Mouse (Mus musculus) intestine, embryonic 14.5 days (tissue): ENCODE measurements around the gene Cltrn. TPM values are rescaled to one million over a fixed set of nuclear protein-coding genes. Genes with fewer than 3 reads are reported as not detected.
A peak's percentile ranks its signal among the peaks of the same experiment; 100 is the strongest.

Source experiments
- ATAC-seq: fragments of 200-750 bp; cut with Nextera tagmentation; replicated peaks from 2 replicates; pipeline ENCODE4 v1.8.0; 2017; ENCODE audit warnings: low read depth, moderate number of reproducible peaks, moderate TSS enrichment, moderate library complexity; ENCODE audit not compliant: low FRiP score, low TSS enrichment
- DNase-seq: peaks from one replicate; pipeline ENCODE4 v3.0.0-alpha.2; 2018; ENCODE audit warnings: low spot score
- H3K27ac ChIP-seq: fragments of 300-500 bp; sonication (generic); 2 replicates; pipeline ENCODE4 v1.5.1; 2014; ENCODE audit warnings: low read depth, mild to moderate bottlenecking, control low read depth
- H3K27me3 ChIP-seq: fragments of 300-500 bp; sonication (generic); replicated peaks from 2 replicates; pipeline ENCODE4 v1.6.1; 2014; ENCODE audit warnings: low read length, control low read depth; ENCODE audit not compliant: control insufficient read depth, insufficient read depth
- H3K36me3 ChIP-seq: fragments of 300-500 bp; sonication (generic); 2 replicates; pipeline ENCODE4 v1.6.1; 2014; ENCODE audit warnings: low read length, control low read depth; ENCODE audit not compliant: control insufficient read depth, insufficient read depth
- H3K4me1 ChIP-seq: fragments of 300-500 bp; sonication (generic); replicated peaks from 2 replicates; pipeline ENCODE4 v1.6.1; 2014; ENCODE audit warnings: low read length, control low read depth, mixed read lengths; ENCODE audit not compliant: control insufficient read depth, insufficient read depth
- H3K4me2 ChIP-seq: fragments of 300-500 bp; sonication (generic); 2 replicates; pipeline ENCODE4 v1.6.1; 2014; ENCODE audit warnings: low read length
- H3K4me3 ChIP-seq: fragments of 300-500 bp; sonication (generic); 2 replicates; pipeline ENCODE4 v1.5.1; 2014; ENCODE audit warnings: low read depth, low read length, control low read depth, mixed read lengths
- H3K9ac ChIP-seq: fragments of 300-500 bp; sonication (generic); 2 replicates; pipeline ENCODE4 v1.6.1; 2014; ENCODE audit warnings: mild to moderate bottlenecking, low read length
- H3K9me3 ChIP-seq: fragments of 300-500 bp; sonication (generic); 2 replicates; pipeline ENCODE4 v1.6.1; 2016; ENCODE audit warnings: low read length, control low read depth; ENCODE audit not compliant: control insufficient read depth
- WGBS: fragments of 180-500 bp; shearing (Covaris S2); extraction: QIAGEN DNeasy Blood & Tissue Kit; methylation state at CpG from one replicate; pipeline ENCODE4 v1.1.7; 2014; 5-methylcytosine and 5-hydroxymethylcytosine counted together
- polyA plus RNA-seq: library from polyadenylated mRNA; unstranded; fragments of >200 nt; fragmentation: Nextera tagmentation; extraction: Ambion mirVana; gene quantifications from 2 replicates; pipeline ENCODE4 v1.2.1, GENCODE M21; 2014

The Cltrn gene
- polyA plus RNA-seq, 1 experiment from 2014 or later: 6.9 TPM

DNA sequence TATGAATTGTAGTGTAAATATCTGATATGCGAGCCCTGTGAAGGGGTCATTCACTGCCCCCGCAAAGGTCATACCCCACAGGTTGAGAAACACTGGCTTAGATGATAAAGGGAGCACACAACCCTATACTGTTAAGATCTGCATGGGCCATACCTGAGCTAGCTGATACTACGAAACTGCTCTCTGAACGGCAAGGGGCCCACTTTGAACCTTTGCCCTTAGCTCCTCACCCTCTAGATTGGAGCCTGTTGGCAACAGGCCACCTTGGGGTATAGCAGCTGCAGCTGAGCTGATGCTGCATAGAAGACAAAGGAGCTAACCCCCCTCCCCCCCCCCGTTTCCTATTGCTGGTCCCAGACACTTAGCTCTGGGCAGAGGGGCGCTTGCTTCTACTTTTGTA is 14.0 kb downstream of the Cltrn start:
- ATAC-seq: peak; percentile 60; the same call in 1 of the 2 replicates

GRCm38 (mm10) chrX:164111146-164111545 is 22.5 kb downstream of the Cltrn start:
- Histone ChIP-seq H3K27ac (no peak overlapping the region), H3K4me1 (no peaks in the 10 kb centered on the region), H3K9me3 (no peaks in the 10 kb centered on the region), H3K9ac (no peak overlapping the region), H3K27me3 (0 out of 2 replicates have a peak, but pooled peaks cover 3% of the 10 kb centered on the region), H3K4me3 (no peak overlapping the region), H3K4me2 (no peak overlapping the region), H3K36me3 (no peaks in the 10 kb centered on the region)
- no peak for ATAC-seq
- no peak for DNase-seq
- 83% methylated on average over 3 of the region's 3 CpGs for WGBS

More for the DNA sequence above, 14.0 kb downstream of the Cltrn start:
- H3K4me1 ChIP-seq: no peaks in the 10 kb centered on the region
- no peak for DNase-seq
- H3K4me2 ChIP-seq: no peak overlapping the region
- H3K36me3 ChIP-seq: no peaks in the 10 kb centered on the region
- H3K9me3 ChIP-seq: no peaks in the 10 kb centered on the region
- no peaks in the 10 kb centered on the region for H3K27me3 ChIP-seq
- no peak overlapping the region for H3K4me3 ChIP-seq
- WGBS: 67% methylated on average over 6 of the region's 6 CpGs
- no peak overlapping the region for H3K9ac ChIP-seq
- no peak overlapping the region for H3K27ac ChIP-seq

- H3K36me3 ChIP-seq: no peaks in the 10 kb centered on the region
- no peaks in the 10 kb centered on the region for H3K9me3 ChIP-seq
- DNase-seq: no peak
Observed at GRCm38 (mm10) chrX:164113744-164114143, 25.1 kb downstream of the Cltrn start.

GRCm38 (mm10) chrX:164123942-164124341 is 35.3 kb downstream of the Cltrn start:
- H3K9me3 ChIP-seq: no peaks in the 10 kb centered on the region
- ATAC-seq (no peak), DNase-seq (no peak)
- no peak overlapping the region for H3K27ac ChIP-seq
- no peak overlapping the region for H3K4me2 ChIP-seq
- H3K9ac ChIP-seq: no peak overlapping the region
- H3K27me3 ChIP-seq: no peaks in the 10 kb centered on the region
- no peaks in the 10 kb centered on the region for H3K36me3 ChIP-seq
- 86% methylated on average over 3 of the region's 3 CpGs for WGBS
- H3K4me3 ChIP-seq: no peak overlapping the region
- H3K4me1 ChIP-seq: no peaks in the 10 kb centered on the region; the same call in 1 of the 2 replicates

More at GRCm38 (mm10) chrX:164113744-164114143, 25.1 kb downstream of the Cltrn start:
- H3K9ac ChIP-seq: no peak overlapping the region
- WGBS: 71% methylated on average over 6 of the region's 6 CpGs
- no peak overlapping the region for H3K4me2 ChIP-seq
- no peak overlapping the region for H3K27ac ChIP-seq
- no peak overlapping the region for H3K4me3 ChIP-seq
- H3K4me1 ChIP-seq: no peaks in the 10 kb centered on the region
- ATAC-seq: no peak
- H3K27me3 ChIP-seq: 0 out of 2 replicates have a peak, but pooled peaks cover 3% of the 10 kb centered on the region

- H3K4me1 ChIP-seq: no peaks in the 10 kb centered on the region
- no peaks in the 10 kb centered on the region for H3K27me3 ChIP-seq
- DNase-seq (no peak), ATAC-seq (no peak)
- no peak overlapping the region for H3K27ac ChIP-seq
- WGBS: 88% methylated on average over 3 of the region's 3 CpGs
- H3K4me2 ChIP-seq: no peak overlapping the region
- H3K4me3 ChIP-seq: no peak overlapping the region
- H3K36me3 ChIP-seq: no peaks in the 10 kb centered on the region
- no peaks in the 10 kb centered on the region for H3K9me3 ChIP-seq
- H3K9ac ChIP-seq: no peak overlapping the region
Observed at GRCm38 (mm10) chrX:164133531-164133930, 44.9 kb downstream of the Cltrn start.

GRCm38 (mm10) chrX:164135304-164135818 is 46.7 kb downstream of the Cltrn start:
- ATAC-seq: no peak
- Histone ChIP-seq H3K27ac (no peak overlapping the region), H3K27me3 (0 out of 2 replicates have a peak, but pooled peaks cover 6% of the 10 kb centered on the region)

GRCm38 (mm10) chrX:164139032-164139431 is 50.4 kb downstream of the Cltrn start, which contains the start of gene Ace2:
Ace2 (plus strand) TSS chrX:164139332.
- Histone ChIP-seq H3K4me3 (no peak within 1 kb of the TSS), H3K9ac (no peak within 1 kb of the TSS), H3K27me3 (0 out of 2 replicates have a peak, but pooled peaks cover 6% of the 10 kb centered on the region), H3K36me3 (no peaks in the 10 kb centered on the region), H3K27ac (no peak within 1 kb of the TSS), H3K4me2 (no peak within 1 kb of the TSS), H3K9me3 (no peaks in the 10 kb centered on the region), H3K4me1 (no peaks in the 10 kb centered on the region)
- WGBS: 88% methylated on average over 2 of the region's 2 CpGs
- ATAC-seq: no peak
- no peak for DNase-seq

More at GRCm38 (mm10) chrX:164135304-164135818, 46.7 kb downstream of the Cltrn start:
- Histone ChIP-seq H3K9ac (no peak overlapping the region), H3K9me3 (no peaks in the 10 kb centered on the region), H3K4me2 (no peak overlapping the region), H3K36me3 (no peaks in the 10 kb centered on the region), H3K4me3 (no peak overlapping the region), H3K4me1 (no peaks in the 10 kb centered on the region)
- 84% methylated on average over 4 of the region's 4 CpGs for WGBS
- DNase-seq: no peak

- H3K36me3 ChIP-seq: no peaks in the 10 kb centered on the region
- ATAC-seq: no peak
- 80% methylated on average over 6 of the region's 6 CpGs for WGBS
- DNase-seq: no peak
- H3K9me3 ChIP-seq: no peaks in the 10 kb centered on the region
- no peak overlapping the region for H3K27ac ChIP-seq
- H3K27me3 ChIP-seq: no peaks in the 10 kb centered on the region
- H3K4me1 ChIP-seq: no peaks in the 10 kb centered on the region
- H3K4me2 ChIP-seq: no peak overlapping the region
- no peak overlapping the region for H3K4me3 ChIP-seq
- no peak overlapping the region for H3K9ac ChIP-seq
Observed at GRCm38 (mm10) chrX:164145463-164146250, 57.0 kb downstream of the Cltrn start.
